Comparison of ENCODE assay signal across 18 mouse cellular contexts in the genomic region with DNA sequence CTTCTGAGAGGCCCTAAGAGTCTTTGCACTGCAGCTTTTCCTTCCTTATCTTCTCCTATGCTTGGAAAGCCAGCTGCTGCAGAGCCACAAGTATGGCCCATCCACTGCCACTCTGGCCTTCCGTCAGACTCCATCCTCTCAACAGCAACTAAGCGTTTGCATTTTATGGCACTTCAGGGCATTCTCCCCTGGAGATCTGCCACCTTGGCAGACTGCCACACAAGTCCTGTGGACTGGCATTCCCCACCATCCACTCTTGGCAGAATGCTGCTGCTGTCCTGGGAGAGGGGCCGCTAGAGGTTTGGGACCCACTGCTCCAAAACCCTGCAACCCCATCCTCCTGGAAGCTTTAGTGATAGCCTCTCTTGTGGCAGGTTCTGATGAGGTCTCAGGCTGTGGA. TPM values are rescaled to one million over a fixed set of nuclear protein-coding genes. Genes with fewer than 3 reads are reported as not detected.
DNase-seq lines count a peak whose midpoint lies in the region; ATAC-seq and TF ChIP-seq lines count a peak whose summit lies in the region.
"Had no signal": no experiment of that assay in that cellular context is flagged by ENCODE, and none has a peak within 500 bp of the region (broad histone marks: within the 10 kb centered on the region; RNA-seq: fewer than 3 reads in every experiment).

No protein-coding gene starts in this region.

- H3K4me2 ChIP-seq in kidney, embryonic 16.5 days (replicated peaks; ENCODE audit: low read depth, low read length): no peak overlapping the region
- H3K4me2 ChIP-seq: heart, embryonic 12.5 days; hindbrain, embryonic 13.5 days had no signal

- TF ChIP-seq POLR2A in small intestine, adult 2 months (IDR thresholded peaks at IDR 0.05; ENCODE audit: low read depth, low read length): no peak

- ATAC-seq in kidney, embryonic 16.5 days (ENCODE audit: low FRiP score, low TSS enrichment): no peak

- no peak overlapping the region for H3K9ac ChIP-seq in kidney, embryonic 16.5 days (replicated peaks; ENCODE audit: low read length)
- H3K9ac ChIP-seq: heart, embryonic 12.5 days; hindbrain, embryonic 13.5 days; liver, embryonic 14.5 days had no signal

- peak overlapping the region; percentile 3; the same call in 1 of the 2 replicates for H3K4me3 ChIP-seq in gastrocnemius, adult 2 months
- H3K4me3 ChIP-seq in kidney, embryonic 16.5 days (ENCODE audit: low read length): no peak overlapping the region
- peak overlapping the region; percentile 51 for H3K4me3 ChIP-seq in small intestine, adult 2 months (ENCODE audit: low read depth, low read length)
- H3K4me3 ChIP-seq: heart, embryonic 12.5 days; hindbrain, embryonic 13.5 days; limb, embryonic 10.5 days had no signal

- H3K27ac ChIP-seq in gastrocnemius, adult 2 months: no peak overlapping the region
- H3K27ac ChIP-seq in kidney, embryonic 16.5 days (ENCODE audit: low read length): no peak overlapping the region
- H3K27ac ChIP-seq in small intestine, adult 2 months (ENCODE audit: insufficient read depth, low read depth, low read length): peak overlapping the region; percentile 82; the same call in 1 of the 2 replicates
- H3K27ac ChIP-seq: hindbrain, embryonic 13.5 days; limb, embryonic 10.5 days; liver, embryonic 14.5 days had no signal

- H3K4me1 ChIP-seq in kidney, embryonic 16.5 days (ENCODE audit: insufficient read depth, low read length): peaks cover 5% of the 10 kb centered on the region; the same call in 1 of the 2 replicates
- H3K4me1 ChIP-seq in small intestine, adult 2 months (ENCODE audit: control insufficient read depth, insufficient read depth, insufficient read length, low read length): peaks cover 30% of the 10 kb centered on the region; the same call in 1 of the 2 replicates

- no peaks in the 10 kb centered on the region for H3K9me3 ChIP-seq in kidney, embryonic 16.5 days (ENCODE audit: low read length)
- H3K9me3 ChIP-seq: heart, embryonic 12.5 days; hindbrain, embryonic 13.5 days; limb, embryonic 10.5 days had no signal

- intact Hi-C loops in gastrocnemius, adult 2 months (cut with DNase I): no loop called here

- TF ChIP-seq CTCF in gastrocnemius, adult 2 months (IDR thresholded peaks at IDR 0.05): no peak
- TF ChIP-seq CTCF in small intestine, adult 2 months (IDR thresholded peaks at IDR 0.05; ENCODE audit: extremely low read depth, insufficient read length, insufficient replicate concordance, low read depth, low read length): no peak

- H3K36me3 ChIP-seq in kidney, embryonic 16.5 days (ENCODE audit: insufficient read depth, low read length): no peaks in the 10 kb centered on the region
- H3K36me3 ChIP-seq in small intestine, adult 2 months (ENCODE audit: control insufficient read depth, insufficient read depth, low read length): no peaks in the 10 kb centered on the region
- H3K36me3 ChIP-seq: heart, embryonic 12.5 days; hindbrain, embryonic 13.5 days; limb, embryonic 10.5 days had no signal

- DNase-seq in gastrocnemius, adult 2 months: no peak
- DNase-seq in gastrocnemius, adult 18-20 months (ENCODE audit: low spot score): no peak
- DNase-seq in kidney, adult 18-20 months: peak; percentile 56
- DNase-seq in right cerebral cortex, postnatal 4 days: peak; percentile 33
- DNase-seq in right cerebral cortex, adult 2 months (ENCODE audit: low spot score in 2 of 2): no peak
- no peak for DNase-seq in urinary bladder, postnatal 36 days (ENCODE audit: low spot score in 2 of 2)
- DNase-seq: gastrocnemius, postnatal 14 days; layer of hippocampus, postnatal 36 days had no signal

- WGBS in kidney, embryonic 16.5 days: 74% methylated on average over 3 of the region's 3 CpGs
- 31% methylated on average over 3 of the region's 3 CpGs for WGBS in small intestine, adult 2 months

- H3K27me3 ChIP-seq in kidney, embryonic 16.5 days (ENCODE audit: insufficient read depth, low read length): no peaks in the 10 kb centered on the region; the same call in 1 of the 2 replicates
- no peaks in the 10 kb centered on the region for H3K27me3 ChIP-seq in small intestine, adult 2 months (ENCODE audit: control insufficient read depth, insufficient read depth, low read length)

RNA-seq across cellular contexts. Expression of a gene that starts 3.1 kb away (rescaled TPM):
- 1 to 10 TPM; 4.7 to 5.9 TPM for total RNA-seq in gastrocnemius, adult 2 months (2021)
- total RNA-seq in gastrocnemius, adult 18-20 months (2021): 1 to 10 TPM; 3.9 to 4.5 TPM
- 23.3 and 23.9 TPM in 2 replicates for polyA plus RNA-seq in kidney, embryonic 16.5 days (2015; fragmentation: Nextera tagmentation; extraction: Ambion mirVana)
- 2.0 and 21.4 TPM in 2 replicates for polyA plus RNA-seq in small intestine, adult 2 months (2012; rRNA removed)

RNA-seq across cellular contexts. Expression of a gene that starts 14.9 kb away (rescaled TPM):
- not detected for total RNA-seq in gastrocnemius, adult 2 months (2021)
- total RNA-seq in gastrocnemius, adult 18-20 months (2021): not detected
- 65.9 and 74.8 TPM in 2 replicates for polyA plus RNA-seq in kidney, embryonic 16.5 days (2015; fragmentation: Nextera tagmentation; extraction: Ambion mirVana)
- polyA plus RNA-seq in small intestine, adult 2 months (2012; rRNA removed): 3.9 and 6.3 TPM in 2 replicates
- total RNA-seq: adrenal gland, postnatal 4 days; gastrocnemius, postnatal 14 days; layer of hippocampus, postnatal 36 days; megakaryocyte-erythroid progenitor cell, adult 5-6 weeks had no signal
- polyA plus RNA-seq: C2C12; embryonic facial prominence, embryonic 11.5 days; heart, embryonic 12.5 days; limb, embryonic 10.5 days; liver, embryonic 14.5 days had no signal

RNA-seq across cellular contexts. Expression of a gene that starts 43.5 kb away (rescaled TPM):
- total RNA-seq in gastrocnemius, adult 2 months (2021): 100 to 1,000 TPM in 1 of 2 experiments, 10 to 100 TPM in 1; 67.5 to 103 TPM
- 10 to 100 TPM; 79.2 to 99.4 TPM for total RNA-seq in gastrocnemius, adult 18-20 months (2021)
- polyA plus RNA-seq in kidney, embryonic 16.5 days (2015; fragmentation: Nextera tagmentation; extraction: Ambion mirVana): 7.1 and 7.2 TPM in 2 replicates
- 7.9 and 14.3 TPM in 2 replicates for polyA plus RNA-seq in small intestine, adult 2 months (2012; rRNA removed)

Comparison
In these comparisons a context has a peak if more than half of its experiments do, and no peak if none do; other contexts are left out.
1. DNase-seq: peak in kidney, adult 18-20 months (single experiment) and right cerebral cortex, postnatal 4 days (single experiment); none in gastrocnemius, adult 2 months (single experiment), gastrocnemius, adult 18-20 months (single experiment), right cerebral cortex, adult 2 months (0 of 2) and urinary bladder, postnatal 36 days (0 of 2).